Mouse (Mus musculus): ENCODE data around the gene Hoxa9. TPM values are rescaled to one million over a fixed set of nuclear protein-coding genes. Genes with fewer than 3 reads are reported as not detected.

Gene Hoxa9
- not detected in 2 replicates for polyA plus RNA-seq (2021; fragmentation: Nextera tagmentation)
- long read RNA-seq, experiment 1: 0 reads
- long read RNA-seq, experiment 2: 0 reads

DNA sequence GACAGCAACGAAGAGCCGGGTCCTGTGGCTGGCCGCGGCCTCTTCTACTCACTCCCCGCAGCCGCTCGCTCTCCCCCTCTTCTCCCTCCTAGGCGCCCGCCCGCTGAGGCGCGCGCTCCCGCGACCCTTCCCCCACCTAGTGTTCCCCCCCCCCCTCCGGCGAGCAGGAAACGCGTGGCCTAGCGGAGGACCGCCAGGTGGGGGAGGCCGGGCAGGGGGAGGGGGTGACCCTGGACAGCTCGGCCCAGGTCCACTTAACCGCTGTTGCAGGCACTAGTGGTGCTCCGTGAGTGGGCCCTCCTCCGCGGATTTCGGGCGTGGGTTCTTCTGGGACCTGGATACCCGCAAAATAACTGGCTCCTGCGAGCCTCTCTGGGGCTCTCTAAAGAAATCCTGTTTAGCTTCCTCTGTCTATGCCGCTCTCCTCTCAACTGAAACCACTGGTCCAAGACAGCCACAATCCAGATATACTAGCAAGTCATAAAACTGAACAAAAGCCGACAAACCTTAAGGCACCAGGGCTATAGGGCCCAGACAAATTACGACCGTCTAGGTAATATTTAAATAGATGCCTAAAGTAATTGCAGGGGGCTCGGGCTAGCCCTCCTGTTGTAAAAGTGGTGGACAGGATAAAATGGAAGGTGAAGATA is at the start of gene Hoxa9:
TSS of gene Hoxa9 (minus strand) at position 574 of the 650 bp plus-strand sequence.

GRCm38 (mm10) chr6:52260654-52261575 is 30.0 kb upstream of the Hoxa9 start, which contains the start of gene Hoxa13:
Hoxa13 (minus strand) TSS chr6:52260880.

DNA sequence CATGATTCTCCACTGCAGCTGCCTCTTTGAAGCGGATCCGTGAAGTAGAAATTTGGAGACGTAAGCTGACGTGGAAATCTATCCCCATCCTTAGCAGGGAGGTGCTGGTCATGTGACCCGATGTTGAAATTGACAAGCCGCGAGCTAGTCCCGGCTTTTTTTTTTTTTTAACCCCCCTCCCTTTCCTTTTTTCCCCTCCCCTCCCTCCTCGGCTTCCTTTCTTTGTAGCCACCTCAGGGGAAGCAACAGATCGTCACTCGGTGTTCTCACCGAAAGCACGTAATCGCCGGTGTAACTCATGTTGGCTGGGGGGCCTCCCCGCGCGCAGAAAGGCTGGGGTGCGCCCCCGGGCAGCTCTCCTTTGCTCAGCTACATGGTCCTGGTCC is 14.9 kb upstream of the Hoxa9 start, which contains the start of gene Hoxa11:
TSS of gene Hoxa11 (minus strand) at position 54 of the 386 bp plus-strand sequence.

GRCm38 (mm10) chr6:52240389-52241000 is 9.6 kb upstream of the Hoxa9 start, which contains the start of gene Hoxa10:
Hoxa10 (minus strand) TSS chr6:52240854.

GRCm38 (mm10) chr6:52221337-52221992 is 9.4 kb downstream of the Hoxa9 start, which contains the start of gene Hoxa7:
Hoxa7 (minus strand) TSS chr6:52221854.

DNA sequence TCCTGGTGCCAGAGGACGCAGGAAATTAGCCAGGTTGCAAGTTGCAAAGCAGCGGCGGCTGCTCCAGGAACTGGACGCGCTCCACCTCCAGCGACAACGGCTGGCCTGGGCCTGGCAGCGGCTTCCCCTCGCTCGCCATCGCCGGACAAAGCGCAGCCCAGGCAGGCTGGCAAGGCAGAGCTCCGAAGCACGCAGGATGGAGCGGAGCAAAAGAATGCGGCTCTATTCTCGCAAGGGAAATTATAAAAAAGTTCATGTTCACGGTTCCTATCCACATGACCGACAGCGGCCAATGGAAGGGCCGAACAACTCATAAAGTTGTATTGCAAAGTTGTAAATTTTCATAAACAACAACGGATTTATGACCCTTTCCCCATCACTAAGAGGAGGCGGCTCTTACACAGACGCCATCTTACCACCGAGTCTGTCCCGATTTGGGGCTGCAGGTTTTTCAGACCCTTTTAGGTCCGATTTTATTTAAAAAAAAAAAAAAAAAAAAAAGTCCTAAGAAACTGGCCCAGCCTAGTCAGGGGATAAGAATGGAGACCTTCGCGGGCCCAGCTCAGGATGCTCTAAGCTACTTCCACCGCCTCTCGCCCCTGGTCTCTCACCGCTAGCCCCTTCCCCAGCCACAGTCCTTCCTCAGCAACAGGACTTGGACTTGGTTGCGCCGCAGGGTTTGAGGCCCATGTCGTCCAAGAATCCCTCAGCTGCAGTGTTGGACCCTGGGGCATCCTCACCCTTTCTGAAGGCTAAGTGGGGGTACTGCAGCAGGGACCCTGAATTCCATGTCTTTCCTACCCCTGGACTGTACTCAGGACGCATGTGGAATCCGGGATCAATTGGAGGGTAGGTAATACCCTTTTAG is 17.5 kb downstream of the Hoxa9 start, which contains the start of the genes Hoxa3 and Gm28308:
TSS of gene Hoxa3 (minus strand) at position 218 of the 868 bp plus-strand sequence.
TSS of gene Gm28308 (minus strand) at position 221 of the 868 bp plus-strand sequence.

GRCm38 (mm10) chr6:52208072-52208867 is 22.6 kb downstream of the Hoxa9 start, which contains the start of gene Hoxa6:
Hoxa6 (minus strand) TSS chr6:52208722.

DNA sequence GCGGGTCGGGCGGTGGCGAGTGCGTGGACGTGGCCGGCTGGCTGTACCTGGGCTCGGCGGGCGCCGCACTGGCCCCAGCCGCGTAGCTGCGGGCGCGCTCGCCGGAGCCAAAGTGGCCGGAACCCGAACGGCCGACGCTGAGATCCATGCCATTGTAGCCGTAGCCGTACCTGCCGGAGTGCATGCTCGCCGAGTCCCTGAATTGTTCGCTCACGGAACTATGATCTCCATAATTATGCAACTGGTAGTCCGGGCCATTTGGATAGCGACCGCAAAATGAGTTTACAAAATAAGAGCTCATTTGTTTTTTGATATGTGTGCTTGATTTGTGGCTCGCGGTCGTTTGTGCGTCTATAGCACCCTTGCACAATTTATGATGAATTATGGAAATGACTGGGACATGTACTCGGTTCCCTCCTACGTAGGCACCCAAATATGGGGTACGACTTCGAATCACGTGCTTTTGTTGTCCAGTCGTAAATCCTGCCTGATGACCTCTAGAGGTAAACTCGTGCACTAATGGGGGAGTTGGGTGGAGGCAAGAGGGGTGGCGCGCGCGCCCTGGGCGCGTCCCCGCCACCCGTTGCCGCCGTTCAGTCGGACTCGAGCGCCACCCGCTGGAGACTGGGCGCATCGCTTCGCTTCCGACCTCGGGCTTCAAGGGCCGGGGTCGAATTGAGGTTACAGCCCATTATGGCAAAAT is 26.7 kb downstream of the Hoxa9 start, which contains the start of gene Hoxa5:
TSS of gene Hoxa5 (minus strand) at position 538 of the 703 bp plus-strand sequence.

GRCm38 (mm10) chr6:52190906-52191810 is 39.7 kb downstream of the Hoxa9 start, which contains the start of gene Hoxa4:
Hoxa4 (minus strand) TSS chr6:52191753.

GRCm38 (mm10) chr6:52177061-52177735 is 53.7 kb downstream of the Hoxa9 start, which contains the start of gene 5730596B20Rik:
5730596B20Rik (plus strand) TSS chr6:52177498.

Other genes with a start within 250 kb of the Hoxa9 start
- 11.4 and 14.0 TPM in 2 replicates for gene Skap2, start 218.5 kb downstream of the Hoxa9 start, polyA plus RNA-seq (2021; fragmentation: Nextera tagmentation)
- gene Hoxa1, start 72.8 kb downstream of the Hoxa9 start, polyA plus RNA-seq (2021; fragmentation: Nextera tagmentation): not detected in 2 replicates
- gene Hoxa2, start 66.3 kb downstream of the Hoxa9 start, polyA plus RNA-seq (2021; fragmentation: Nextera tagmentation): not detected in 2 replicates
- gene 5730596B20Rik, start 53.6 kb downstream of the Hoxa9 start, polyA plus RNA-seq (2021; fragmentation: Nextera tagmentation): not detected in 2 replicates
- not detected in 2 replicates for gene Hoxa4, start 39.3 kb downstream of the Hoxa9 start, polyA plus RNA-seq (2021; fragmentation: Nextera tagmentation)
- not detected in 2 replicates for gene Hoxa5, start 26.5 kb downstream of the Hoxa9 start, polyA plus RNA-seq (2021; fragmentation: Nextera tagmentation)
- gene Hoxa6, start 22.4 kb downstream of the Hoxa9 start, polyA plus RNA-seq (2021; fragmentation: Nextera tagmentation): not detected in 2 replicates
- not detected in 2 replicates for gene Hoxa3, start 17.8 kb downstream of the Hoxa9 start, polyA plus RNA-seq (2021; fragmentation: Nextera tagmentation)
- gene Gm28308, start 17.8 kb downstream of the Hoxa9 start, polyA plus RNA-seq (2021; fragmentation: Nextera tagmentation): not detected in 2 replicates
- not detected in 2 replicates for gene Hoxa7, start 9.2 kb downstream of the Hoxa9 start, polyA plus RNA-seq (2021; fragmentation: Nextera tagmentation)
- gene Hoxa10, start 9.8 kb upstream of the Hoxa9 start, polyA plus RNA-seq (2021; fragmentation: Nextera tagmentation): not detected in 2 replicates
- not detected in 2 replicates for gene Hoxa11, start 14.7 kb upstream of the Hoxa9 start, polyA plus RNA-seq (2021; fragmentation: Nextera tagmentation)
- not detected in 2 replicates for gene Hoxa13, start 29.8 kb upstream of the Hoxa9 start, polyA plus RNA-seq (2021; fragmentation: Nextera tagmentation)
- gene Evx1, start 82.4 kb upstream of the Hoxa9 start, polyA plus RNA-seq (2021; fragmentation: Nextera tagmentation): not detected in 2 replicates